Mouse (Mus musculus) liver, postnatal 0 days (tissue): ENCODE data around the gene Ikbkg.

Experiments
- CTCF ChIP-seq: sonication (generic); IDR thresholded peaks from 2 replicates; pipeline ENCODE4 v1.5.1; 2016; ENCODE audit warnings: antibody characterized with exemption, low read depth
- EP300 ChIP-seq: IDR thresholded peaks from 2 replicates; pipeline ENCODE4 v1.6.1; 2016; ENCODE audit warnings: antibody characterized with exemption, low read depth, mild to moderate bottlenecking

DNA sequence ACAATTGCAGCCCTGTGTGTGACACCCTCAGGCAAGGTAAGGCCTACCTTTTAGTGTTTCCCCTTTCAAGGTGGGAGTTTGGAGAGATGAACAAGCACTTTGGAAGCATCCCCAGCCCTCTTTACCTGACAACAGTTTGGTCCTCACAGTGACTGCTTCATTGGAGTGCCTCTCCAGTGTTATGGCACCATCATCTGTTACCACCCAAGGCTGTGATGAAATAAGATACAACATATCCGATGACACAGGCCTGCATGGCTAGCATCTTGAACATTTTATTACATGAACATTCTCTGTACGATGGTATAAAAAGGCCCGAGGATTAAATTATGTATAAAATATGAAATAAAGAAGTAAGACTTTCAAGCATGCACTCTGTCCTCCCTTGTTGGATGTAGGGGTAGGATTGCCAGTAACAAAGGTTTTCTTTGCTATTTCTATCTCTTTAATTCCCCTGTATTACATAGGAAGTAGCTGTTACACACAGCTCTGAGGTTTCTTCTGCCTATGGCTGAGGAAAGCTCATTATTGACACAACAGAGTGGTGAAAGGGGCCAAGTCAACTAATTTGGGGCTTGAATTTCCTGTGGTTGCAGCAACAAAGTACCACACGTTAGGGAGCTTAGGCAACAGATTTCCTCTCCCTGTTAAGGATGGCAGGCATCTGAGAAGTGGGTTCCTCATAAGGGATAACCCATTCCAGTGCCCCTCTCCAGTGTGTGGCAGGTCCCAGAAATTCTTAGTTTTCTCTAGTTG is 58.2 kb downstream of the Ikbkg start:
- TF ChIP-seq CTCF (no peak), EP300 (no peak)
